Mouse (Mus musculus) midbrain, postnatal 0 days (tissue): ENCODE data around the gene Atp8b5. TPM values are rescaled to one million over a fixed set of nuclear protein-coding genes. Genes with fewer than 3 reads are reported as not detected.

Source experiments
- ATAC-seq: fragments of 200-750 bp; cut with Nextera tagmentation; 2 replicates; pipeline ENCODE4 v1.8.0; 2017; ENCODE audit warnings: moderate number of reproducible peaks, mild to moderate bottlenecking, moderate TSS enrichment, moderate library complexity; ENCODE audit not compliant: low FRiP score
- DNase-seq: peaks from one replicate; pipeline ENCODE4 v3.0.0-alpha.2; 2015; ENCODE audit warnings: low spot score
- H3K27ac ChIP-seq: fragments of 300-500 bp; sonication (generic); 2 replicates; pipeline ENCODE4 v1.5.1; 2014; ENCODE audit warnings: low read depth, mild to moderate bottlenecking, low read length, mixed read lengths
- H3K27me3 ChIP-seq: fragments of 300-500 bp; sonication (generic); 2 replicates; pipeline ENCODE4 v1.6.1; 2014; ENCODE audit warnings: low read length, control low read depth, mixed read lengths; ENCODE audit not compliant: insufficient read depth
- H3K36me3 ChIP-seq: fragments of 300-500 bp; sonication (generic); 2 replicates; pipeline ENCODE4 v1.6.1; 2014; ENCODE audit warnings: low read length, control low read depth, mixed read lengths; ENCODE audit not compliant: insufficient read depth
- H3K4me1 ChIP-seq: fragments of 300-500 bp; sonication (generic); 2 replicates; pipeline ENCODE4 v1.6.1; 2014; ENCODE audit warnings: mild to moderate bottlenecking, control low read depth, antibody characterized with exemption, low read length, mixed read lengths; ENCODE audit not compliant: insufficient read depth
- H3K4me2 ChIP-seq: fragments of 300-500 bp; sonication (generic); 2 replicates; pipeline ENCODE4 v1.6.1; 2014; ENCODE audit warnings: low read depth, mild to moderate bottlenecking, low read length, mixed read lengths; ENCODE audit not compliant: poor library complexity, severe bottlenecking
- H3K4me3 ChIP-seq: fragments of 300-500 bp; sonication (generic); 2 replicates; pipeline ENCODE4 v1.5.1; 2014; ENCODE audit warnings: low read depth, mild to moderate bottlenecking, low read length, moderate library complexity
- H3K9ac ChIP-seq: fragments of 300-500 bp; sonication (generic); replicated peaks from 2 replicates; pipeline ENCODE4 v1.6.1; 2014; ENCODE audit warnings: mild to moderate bottlenecking, low read length, moderate library complexity, mixed read lengths; ENCODE audit not compliant: poor library complexity, severe bottlenecking
- H3K9me3 ChIP-seq: fragments of 300-500 bp; sonication (generic); 2 replicates; pipeline ENCODE4 v1.6.1; 2016; ENCODE audit warnings: low read length, control low read depth
- CTCF ChIP-seq: IDR thresholded peaks from 2 replicates; pipeline ENCODE4 v1.5.1; 2016; ENCODE audit warnings: antibody characterized with exemption, mild to moderate bottlenecking
- WGBS: fragments of 180-500 bp; shearing (Covaris S2); extraction: QIAGEN DNeasy Blood & Tissue Kit; methylation state at CpG from one replicate; pipeline ENCODE4 v1.1.7; 2014; 5-methylcytosine and 5-hydroxymethylcytosine counted together
- polyA plus RNA-seq: library from polyadenylated mRNA; unstranded; fragments of >200 nt; fragmentation: Nextera tagmentation; extraction: Ambion mirVana; gene quantifications from 2 replicates; pipeline ENCODE4 v1.2.1, GENCODE M21; 2015
- total RNA-seq: library from RNA; depleted of rRNA; stranded (reverse); fragments of >200 nt; gene quantifications from 2 replicates; pipeline ENCODE4 v1.2.3, GENCODE M21; 2014; rRNA removed

Gene Atp8b5
- total and polyA plus RNA-seq, 2 experiments from 2014 or later: 0.44 to 0.54 TPM

- TF ChIP-seq CTCF: no peak
- DNase-seq (no peak), ATAC-seq (no peak)
- Histone ChIP-seq H3K4me1 (no peaks in the 10 kb centered on the region), H3K4me2 (no peak overlapping the region), H3K4me3 (no peak overlapping the region), H3K9me3 (no peaks in the 10 kb centered on the region), H3K27ac (no peak overlapping the region), H3K9ac (no peak overlapping the region), H3K27me3 (no peaks in the 10 kb centered on the region), H3K36me3 (peaks cover 72% of the 10 kb centered on the region)
- 58% methylated on average over 15 of the region's 15 CpGs for WGBS
Observed at GRCm38 (mm10) chr4:43418973-43419656, 152.2 kb downstream of the Atp8b5 start.

GRCm38 (mm10) chr4:43419801-43420281 is 152.9 kb downstream of the Atp8b5 start:
- Histone ChIP-seq H3K27ac (no peak overlapping the region), H3K9me3 (no peaks in the 10 kb centered on the region), H3K4me3 (no peak overlapping the region), H3K27me3 (no peaks in the 10 kb centered on the region), H3K4me2 (no peak overlapping the region), H3K4me1 (no peaks in the 10 kb centered on the region), H3K9ac (no peak overlapping the region), H3K36me3 (peaks cover 73% of the 10 kb centered on the region)
- ATAC-seq (no peak), DNase-seq (no peak)
- WGBS: 67% methylated on average over 9 of the region's 9 CpGs
- no peak for TF ChIP-seq CTCF

- TF ChIP-seq CTCF: peak; percentile 96
- no peak overlapping the region for H3K4me2 ChIP-seq
- H3K4me1 ChIP-seq: no peaks in the 10 kb centered on the region
- H3K36me3 ChIP-seq: peaks cover 73% of the 10 kb centered on the region
- no peak overlapping the region for H3K4me3 ChIP-seq
- no peak overlapping the region for H3K27ac ChIP-seq
- DNase-seq (peak; percentile 92), ATAC-seq (no peak)
- no peak overlapping the region for H3K9ac ChIP-seq
- WGBS: 4% methylated on average over 6 of the region's 6 CpGs
- no peaks in the 10 kb centered on the region for H3K9me3 ChIP-seq
- H3K27me3 ChIP-seq: no peaks in the 10 kb centered on the region
Observed at GRCm38 (mm10) chr4:43420305-43420704, 153.3 kb downstream of the Atp8b5 start.

- H3K27me3 ChIP-seq: no peaks in the 10 kb centered on the region
- no peak for ATAC-seq
- H3K4me1 ChIP-seq: no peaks in the 10 kb centered on the region
- no peak overlapping the region for H3K9ac ChIP-seq
- no peak for DNase-seq
- TF ChIP-seq CTCF: no peak
- no peak overlapping the region for H3K4me3 ChIP-seq
- peaks cover 73% of the 10 kb centered on the region for H3K36me3 ChIP-seq
- H3K9me3 ChIP-seq: no peaks in the 10 kb centered on the region
- H3K27ac ChIP-seq: no peak overlapping the region
- no peak overlapping the region for H3K4me2 ChIP-seq
- WGBS: 83% methylated on average over 28 of the region's 28 CpGs
Observed at GRCm38 (mm10) chr4:43421632-43422240, 154.8 kb downstream of the Atp8b5 start.

Other genes starting within 250 kb of the Atp8b5 start
- 30.5 and 33.4 TPM in 2 replicates for gene Pigo, start 241.3 kb upstream of the Atp8b5 start, total RNA-seq
- 24.4 and 26.1 TPM in 2 replicates for gene Pigo, start 241.3 kb upstream of the Atp8b5 start, polyA plus RNA-seq
- gene Stoml2, start 235.4 kb upstream of the Atp8b5 start, total RNA-seq: 89.6 and 102 TPM in 2 replicates
- 230 and 241 TPM in 2 replicates for gene Stoml2, start 235.4 kb upstream of the Atp8b5 start, polyA plus RNA-seq
- 31.1 and 48.7 TPM in 2 replicates for gene Fam214b, start 220.9 kb upstream of the Atp8b5 start, total RNA-seq
- 30.3 and 32.3 TPM in 2 replicates for gene Fam214b, start 220.9 kb upstream of the Atp8b5 start, polyA plus RNA-seq
- gene Unc13b, start 208.2 kb upstream of the Atp8b5 start, total RNA-seq: 40.2 and 54.6 TPM in 2 replicates
- 6.3 and 7.9 TPM in 2 replicates for gene Unc13b, start 208.2 kb upstream of the Atp8b5 start, polyA plus RNA-seq
- gene Rusc2, start 114.8 kb downstream of the Atp8b5 start, total RNA-seq: 156 and 200 TPM in 2 replicates
- 77.7 and 78.9 TPM in 2 replicates for gene Rusc2, start 114.8 kb downstream of the Atp8b5 start, polyA plus RNA-seq
- 1.7 and 2.8 TPM in 2 replicates for gene Fam166b, start 162.0 kb downstream of the Atp8b5 start, total RNA-seq
- 1.6 and 2.2 TPM in 2 replicates for gene Fam166b, start 162.0 kb downstream of the Atp8b5 start, polyA plus RNA-seq
- gene Tesk1, start 174.8 kb downstream of the Atp8b5 start, total RNA-seq: 141 and 184 TPM in 2 replicates
- gene Tesk1, start 174.8 kb downstream of the Atp8b5 start, polyA plus RNA-seq: 17.2 and 18.9 TPM in 2 replicates
- gene Cd72, start 187.5 kb downstream of the Atp8b5 start, total RNA-seq: not detected in 2 replicates
- 5.2 and 5.4 TPM in 2 replicates for gene Cd72, start 187.5 kb downstream of the Atp8b5 start, polyA plus RNA-seq
- not detected in 2 replicates for gene Sit1, start 216.6 kb downstream of the Atp8b5 start, total RNA-seq
- not detected in 2 replicates for gene Sit1, start 216.6 kb downstream of the Atp8b5 start, polyA plus RNA-seq
- gene Ccdc107, start 225.7 kb downstream of the Atp8b5 start, total RNA-seq: 74.0 and 77.4 TPM in 2 replicates
- 107 and 120 TPM in 2 replicates for gene Ccdc107, start 225.7 kb downstream of the Atp8b5 start, polyA plus RNA-seq
- gene Arhgef39, start 232.5 kb downstream of the Atp8b5 start, total RNA-seq: 1.3 and 16.1 TPM in 2 replicates
- 2.3 and 2.8 TPM in 2 replicates for gene Arhgef39, start 232.5 kb downstream of the Atp8b5 start, polyA plus RNA-seq
- 0.05 and 0.52 TPM in 2 replicates for gene Car9, start 239.8 kb downstream of the Atp8b5 start, total RNA-seq
- gene Car9, start 239.8 kb downstream of the Atp8b5 start, polyA plus RNA-seq: 0.69 and 1.1 TPM in 2 replicates